In genomic region chr17:47446025-47446424, GRCm38 (mm10) we compare ENCODE assay signal across 21 mouse cellular contexts. TPM values are rescaled to one million over a fixed set of nuclear protein-coding genes. Genes with fewer than 3 reads are reported as not detected.
DNase-seq lines count a peak whose midpoint lies in the region; ATAC-seq and TF ChIP-seq lines count a peak whose summit lies in the region.
"Had no signal": no experiment of that assay in that cellular context is flagged by ENCODE, and none has a peak within 500 bp of the region (broad histone marks: within the 10 kb centered on the region; RNA-seq: fewer than 3 reads in every experiment).

No protein-coding gene starts in this region.

- peak overlapping the region; percentile 76 for H3K27ac ChIP-seq in heart, embryonic 10.5 days
- H3K27ac ChIP-seq in heart, adult 2 months, result no peak overlapping the region
- peak overlapping the region; percentile 55; the same call in 1 of the 2 replicates for H3K27ac ChIP-seq in liver, embryonic 13.5 days
- 0 out of 2 replicates have a peak overlapping the region, but pooled peaks have one; percentile 21 for H3K27ac ChIP-seq in stomach, embryonic 15.5 days
- H3K27ac ChIP-seq: forebrain, embryonic 13.5 days; limb, embryonic 13.5 days; neural tube, embryonic 12.5 days had no signal

- intact Hi-C loops in heart, adult 2 months (cut with DNase I), result no loop called here

- peak; percentile 69 for ATAC-seq in liver, embryonic 13.5 days (ENCODE audit: low read depth)
- ATAC-seq in stomach, embryonic 15.5 days (ENCODE audit: insufficient read depth, low FRiP score, low read depth), result no peak; the same call in 1 of the 2 replicates
- ATAC-seq: forebrain, embryonic 13.5 days; hindbrain, embryonic 16.5 days had no signal

- no peaks in the 10 kb centered on the region for H3K36me3 ChIP-seq in heart, embryonic 10.5 days
- no peaks in the 10 kb centered on the region for H3K36me3 ChIP-seq in heart, adult 2 months (ENCODE audit: control insufficient read depth, insufficient read depth, low read length)
- no peaks in the 10 kb centered on the region for H3K36me3 ChIP-seq in liver, embryonic 13.5 days
- no peaks in the 10 kb centered on the region for H3K36me3 ChIP-seq in stomach, embryonic 15.5 days
- H3K36me3 ChIP-seq: limb, embryonic 13.5 days; neural tube, embryonic 12.5 days had no signal

- H3K4me2 ChIP-seq in liver, embryonic 13.5 days, result no peak overlapping the region
- H3K4me2 ChIP-seq in stomach, embryonic 15.5 days, result no peak overlapping the region
- H3K4me2 ChIP-seq: forebrain, embryonic 13.5 days; limb, embryonic 13.5 days; neural tube, embryonic 12.5 days had no signal

- TF ChIP-seq CTCF in heart, adult 2 months (IDR thresholded peaks at IDR 0.05), result no peak

- peaks cover 91% of the 10 kb centered on the region for H3K4me1 ChIP-seq in heart, embryonic 10.5 days
- H3K4me1 ChIP-seq in heart, adult 2 months (ENCODE audit: control insufficient read depth, insufficient read depth, low read length), result no peaks in the 10 kb centered on the region
- peaks cover 72% of the 10 kb centered on the region for H3K4me1 ChIP-seq in liver, embryonic 13.5 days (replicated peaks)
- peaks cover 38% of the 10 kb centered on the region for H3K4me1 ChIP-seq in stomach, embryonic 15.5 days

- no peak for DNase-seq in heart, embryonic 10.5 days (ENCODE audit: low spot score)
- DNase-seq in heart, adult 2 months, result no peak
- DNase-seq in heart, postnatal 4 days, result peak; percentile 48
- no peak for DNase-seq in heart, adult 8-10 months (ENCODE audit: low spot score)
- DNase-seq in liver, embryonic 13.5 days, result no peak
- DNase-seq in gastrocnemius, adult 18-20 months (ENCODE audit: low spot score), result no peak
- no peak for DNase-seq in left cerebral cortex, adult 8-10 months (ENCODE audit: low spot score in 2 of 2)
- DNase-seq: adrenal gland, adult 8-10 months; cerebellum, adult 11-12 months; cerebellum, postnatal 36 days; kidney, adult 2 months; kidney, postnatal 14 days; lung, postnatal 10 days; right cerebral cortex, postnatal 14 days had no signal

- H3K4me3 ChIP-seq in heart, embryonic 10.5 days, result peak overlapping the region; percentile 6; the same call in 1 of the 2 replicates
- H3K4me3 ChIP-seq in heart, adult 2 months, result no peak overlapping the region
- no peak overlapping the region for H3K4me3 ChIP-seq in liver, embryonic 13.5 days (replicated peaks)
- H3K4me3 ChIP-seq in stomach, embryonic 15.5 days (replicated peaks), result no peak overlapping the region
- H3K4me3 ChIP-seq: forebrain, embryonic 13.5 days; limb, embryonic 13.5 days; neural tube, embryonic 12.5 days had no signal

- no peaks in the 10 kb centered on the region for H3K9me3 ChIP-seq in heart, embryonic 10.5 days
- no peaks in the 10 kb centered on the region for H3K9me3 ChIP-seq in liver, embryonic 13.5 days (replicated peaks)
- no peaks in the 10 kb centered on the region for H3K9me3 ChIP-seq in stomach, embryonic 15.5 days
- H3K9me3 ChIP-seq: forebrain, embryonic 13.5 days; limb, embryonic 13.5 days; neural tube, embryonic 12.5 days had no signal

- no peak for TF ChIP-seq EP300 in heart, adult 2 months (IDR thresholded peaks at IDR 0.05; ENCODE audit: insufficient read depth, low read depth, low read length)

- H3K27me3 ChIP-seq in heart, embryonic 10.5 days (ENCODE audit: insufficient read depth, poor library complexity, severe bottlenecking), result 0 out of 2 replicates have a peak, but pooled peaks cover 3% of the 10 kb centered on the region
- H3K27me3 ChIP-seq in heart, adult 2 months (ENCODE audit: control insufficient read depth, insufficient read depth, low read length), result no peaks in the 10 kb centered on the region
- H3K27me3 ChIP-seq in liver, embryonic 13.5 days, result no peaks in the 10 kb centered on the region
- no peaks in the 10 kb centered on the region for H3K27me3 ChIP-seq in stomach, embryonic 15.5 days (replicated peaks)
- H3K27me3 ChIP-seq: limb, embryonic 13.5 days; neural tube, embryonic 12.5 days had no signal

- 20% methylated on average over 9 of the region's 9 CpGs for WGBS in heart, embryonic 10.5 days
- WGBS in heart, adult 2 months, result 61% methylated on average over 9 of the region's 9 CpGs
- WGBS in liver, embryonic 13.5 days (ENCODE audit: insufficient replicate concordance), result 25% methylated on average over 9 of the region's 9 CpGs
- 53% methylated on average over 9 of the region's 9 CpGs for WGBS in stomach, embryonic 15.5 days

- H3K9ac ChIP-seq in heart, adult 2 months (ENCODE audit: low read depth, low read length), result no peak overlapping the region
- 0 out of 2 replicates have a peak overlapping the region, but pooled peaks have one; percentile 0 for H3K9ac ChIP-seq in liver, embryonic 13.5 days
- H3K9ac ChIP-seq in stomach, embryonic 15.5 days, result no peak overlapping the region
- H3K9ac ChIP-seq: forebrain, embryonic 13.5 days; limb, embryonic 13.5 days; neural tube, embryonic 12.5 days had no signal

- no peak for TF ChIP-seq POLR2A in heart, adult 2 months (IDR thresholded peaks at IDR 0.05; ENCODE audit: insufficient read depth, low read depth, low read length)

- no peaks in the 10 kb centered on the region for H3K79me2 ChIP-seq in heart, adult 2 months (replicated peaks; ENCODE audit: control insufficient read depth, insufficient read depth, low read length)

RNA-seq across cellular contexts. Expression of gene 1700001C19Rik, which starts 8.8 kb away (rescaled TPM):
- polyA plus RNA-seq in heart, embryonic 10.5 days (2016; fragmentation: Nextera tagmentation; extraction: Ambion mirVana), result 0.63 and 1.3 TPM in 2 replicates
- total RNA-seq in heart, adult 2 months (2021), result not detected
- 0.44 and 0.76 TPM in 2 replicates for polyA plus RNA-seq in heart, adult 2 months (2012; rRNA removed)
- under 1 TPM; 0.32 to 0.45 TPM for total RNA-seq in heart, postnatal 4 days (2021)
- not detected for total RNA-seq in heart, adult 8-10 months (2022)
- 0.78 and 0.88 TPM in 2 replicates for polyA plus RNA-seq in liver, embryonic 13.5 days (2015; fragmentation: Nextera tagmentation; extraction: Ambion mirVana)
- polyA plus RNA-seq in stomach, embryonic 15.5 days (2015; fragmentation: Nextera tagmentation; extraction: Ambion mirVana), result 0.12 and 0.37 TPM in 2 replicates
- total RNA-seq in gastrocnemius, adult 18-20 months (2021), result not detected
- total RNA-seq in left cerebral cortex, adult 8-10 months (2022), result not detected
- total RNA-seq: gastrocnemius, postnatal 4 days; left cerebral cortex, postnatal 10 days had no signal

RNA-seq across cellular contexts. Expression of gene AI661453, which starts 9.6 kb away (rescaled TPM):
- polyA plus RNA-seq in heart, embryonic 10.5 days (2016; fragmentation: Nextera tagmentation; extraction: Ambion mirVana), result 0.99 and 1.1 TPM in 2 replicates
- 1 to 10 TPM; 1.2 to 1.4 TPM for total RNA-seq in heart, adult 2 months (2021)
- polyA plus RNA-seq in heart, adult 2 months (2012; rRNA removed), result 0.64 and 1.00 TPM in 2 replicates
- 1 to 10 TPM; 2.2 to 3.5 TPM for total RNA-seq in heart, postnatal 4 days (2021)
- total RNA-seq in heart, adult 8-10 months (2022), result 1 to 10 TPM in 3 of 4 experiments, under 1 TPM in 1; 0.50 to 2.1 (median 1.2) TPM
- polyA plus RNA-seq in liver, embryonic 13.5 days (2015; fragmentation: Nextera tagmentation; extraction: Ambion mirVana), result 0.16 and 0.24 TPM in 2 replicates
- 3.5 and 4.0 TPM in 2 replicates for polyA plus RNA-seq in stomach, embryonic 15.5 days (2015; fragmentation: Nextera tagmentation; extraction: Ambion mirVana)
- under 1 TPM; 0.39 to 0.64 TPM for total RNA-seq in gastrocnemius, adult 18-20 months (2021)
- total RNA-seq in left cerebral cortex, adult 8-10 months (2022), result 1 to 10 TPM in 1 of 4 experiments, under 1 TPM in 3; 0.35 to 1.4 (median 0.64) TPM

RNA-seq across cellular contexts. Expression of gene Guca1a, which starts 45.6 kb away (rescaled TPM):
- polyA plus RNA-seq in heart, embryonic 10.5 days (2016; fragmentation: Nextera tagmentation; extraction: Ambion mirVana), result 2.3 and 3.6 TPM in 2 replicates
- total RNA-seq in heart, adult 2 months (2021), result under 1 TPM; 0.34 to 0.39 TPM
- 0.55 and 0.61 TPM in 2 replicates for polyA plus RNA-seq in heart, adult 2 months (2012; rRNA removed)
- under 1 TPM; 0.41 to 0.52 TPM for total RNA-seq in heart, postnatal 4 days (2021)
- total RNA-seq in heart, adult 8-10 months (2022), result under 1 TPM in 1 of 4 experiments, not detected in 3; 0.33 TPM
- polyA plus RNA-seq in liver, embryonic 13.5 days (2015; fragmentation: Nextera tagmentation; extraction: Ambion mirVana), result 0.81 and 0.95 TPM in 2 replicates
- polyA plus RNA-seq in stomach, embryonic 15.5 days (2015; fragmentation: Nextera tagmentation; extraction: Ambion mirVana), result 3.0 and 4.0 TPM in 2 replicates
- total RNA-seq in gastrocnemius, adult 18-20 months (2021), result not detected
- total RNA-seq in left cerebral cortex, adult 8-10 months (2022), result under 1 TPM in 2 of 4 experiments, not detected in 2; 0.57 to 0.93 TPM
- total RNA-seq: left cerebral cortex, postnatal 10 days had no signal

RNA-seq across cellular contexts. Expression of gene Taf8, which starts 56.1 kb away (rescaled TPM):
- 23.0 and 28.5 TPM in 2 replicates for polyA plus RNA-seq in heart, embryonic 10.5 days (2016; fragmentation: Nextera tagmentation; extraction: Ambion mirVana)
- 10 to 100 TPM; 10.8 to 12.5 TPM for total RNA-seq in heart, adult 2 months (2021)
- polyA plus RNA-seq in heart, adult 2 months (2012; rRNA removed), result 14.2 and 21.0 TPM in 2 replicates
- 10 to 100 TPM; 13.7 to 14.6 TPM for total RNA-seq in heart, postnatal 4 days (2021)
- 10 to 100 TPM in 2 of 4 experiments, 1 to 10 TPM in 2; 9.1 to 12.5 (median 10.4) TPM for total RNA-seq in heart, adult 8-10 months (2022)
- polyA plus RNA-seq in liver, embryonic 13.5 days (2015; fragmentation: Nextera tagmentation; extraction: Ambion mirVana), result 14.4 and 14.5 TPM in 2 replicates
- polyA plus RNA-seq in stomach, embryonic 15.5 days (2015; fragmentation: Nextera tagmentation; extraction: Ambion mirVana), result 23.3 and 25.2 TPM in 2 replicates
- total RNA-seq in gastrocnemius, adult 18-20 months (2021), result 10 to 100 TPM in 1 of 2 experiments, 1 to 10 TPM in 1; 9.2 to 12.1 TPM
- total RNA-seq in left cerebral cortex, adult 8-10 months (2022), result 10 to 100 TPM; 17.6 to 22.3 (median 19.1) TPM

RNA-seq across cellular contexts. Expression of gene Ccnd3, which starts 58.8 kb away (rescaled TPM):
- 552 and 644 TPM in 2 replicates for polyA plus RNA-seq in heart, embryonic 10.5 days (2016; fragmentation: Nextera tagmentation; extraction: Ambion mirVana)
- 10 to 100 TPM; 75.9 to 83.7 TPM for total RNA-seq in heart, adult 2 months (2021)
- 75.1 and 77.5 TPM in 2 replicates for polyA plus RNA-seq in heart, adult 2 months (2012; rRNA removed)
- 100 to 1,000 TPM; 170 to 175 TPM for total RNA-seq in heart, postnatal 4 days (2021)
- 10 to 100 TPM; 74.4 to 82.2 (median 75.2) TPM for total RNA-seq in heart, adult 8-10 months (2022)
- polyA plus RNA-seq in liver, embryonic 13.5 days (2015; fragmentation: Nextera tagmentation; extraction: Ambion mirVana), result 387 and 400 TPM in 2 replicates
- polyA plus RNA-seq in stomach, embryonic 15.5 days (2015; fragmentation: Nextera tagmentation; extraction: Ambion mirVana), result 391 and 408 TPM in 2 replicates
- 10 to 100 TPM; 18.5 to 20.1 TPM for total RNA-seq in gastrocnemius, adult 18-20 months (2021)
- total RNA-seq in left cerebral cortex, adult 8-10 months (2022), result 10 to 100 TPM; 28.2 to 33.4 (median 30.8) TPM
